Mouse (Mus musculus) stomach, postnatal 0 days (tissue): Measurements from ENCODE around the gene Rest.

Source experiments
- CTCF ChIP-seq: IDR thresholded peaks from 2 replicates; pipeline ENCODE4 v1.5.1; 2016; ENCODE audit warnings: antibody characterized with exemption, low read depth, mild to moderate bottlenecking, moderate library complexity
- EP300 ChIP-seq: optimal IDR thresholded peaks from 2 replicates; pipeline ENCODE3; 2016; ENCODE audit warnings: antibody characterized with exemption

DNA sequence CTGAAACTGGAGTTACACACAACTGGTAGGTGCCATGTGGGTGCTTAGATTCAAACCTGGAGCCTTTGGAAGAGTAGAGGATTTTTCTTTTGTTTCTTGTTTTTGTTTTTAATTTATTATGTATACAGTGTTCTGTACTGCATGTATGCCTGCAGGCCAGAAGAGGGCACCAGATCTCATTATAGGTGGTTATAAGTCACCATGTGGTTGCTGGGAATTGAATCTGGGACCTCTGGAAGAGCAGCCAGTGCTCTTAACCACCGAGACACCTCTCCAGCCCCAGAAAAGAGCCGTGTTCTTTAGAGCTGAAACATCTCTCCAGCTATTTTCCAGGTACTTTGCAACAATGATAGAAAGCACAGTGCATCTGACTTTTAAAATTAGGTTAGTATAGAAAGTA, 25.3 kb downstream of the Rest start:
- TF ChIP-seq EP300: no peak
- TF ChIP-seq CTCF: no peak
